Mouse (Mus musculus): ENCODE measurements around the gene Ifitm10. TPM values are rescaled to one million over a fixed set of nuclear protein-coding genes. Genes with fewer than 3 reads are reported as not detected.

The Ifitm10 gene
- polyA plus RNA-seq, 1 experiment from 2014 or later: 4.0 TPM

GRCm38 (mm10) chr7:142388740-142389139 lies 15.2 kb upstream of the Ifitm10 start:
- Histone ChIP-seq H3K9ac (no peak overlapping the region), H3K27me3 (no peaks in the 10 kb centered on the region), H3K9me3 (no peaks in the 10 kb centered on the region), H3K4me1 (peaks cover 24% of the 10 kb centered on the region), H3K4me3 (no peak overlapping the region), H3K4me2 (no peak overlapping the region), H3K27ac (no peak overlapping the region), H3K36me3 (peaks cover 21% of the 10 kb centered on the region)
- 92% methylated on average over 2 of the region's 2 CpGs for WGBS
- ATAC-seq (ENCODE audit: insufficient number of reproducible peaks, low FRiP score, low TSS enrichment, low read depth): no peak

DNA sequence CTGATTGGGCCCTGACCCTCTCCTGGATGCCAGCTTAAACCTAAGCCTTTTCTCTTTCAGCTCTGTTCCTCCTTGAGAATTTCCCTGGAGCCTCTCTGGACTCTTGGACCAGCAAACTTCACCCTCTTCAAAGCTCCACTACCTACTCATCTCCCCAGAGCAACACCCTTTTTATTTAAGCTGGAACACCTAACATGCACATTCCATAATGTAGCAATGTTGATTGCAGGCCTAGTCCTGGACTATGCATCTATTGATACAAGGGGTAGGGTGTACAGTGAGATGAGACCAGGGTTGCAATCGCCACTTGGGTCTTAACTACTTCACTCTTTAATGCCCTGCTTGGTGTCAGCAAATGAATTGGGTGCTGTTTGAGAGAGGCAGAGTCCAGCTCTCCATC lies 14.6 kb upstream of the Ifitm10 start:
- Histone ChIP-seq H3K4me2 (peak overlapping the region; percentile 83), H3K27ac (peak overlapping the region; percentile 78), H3K4me3 (peak overlapping the region; percentile 82), H3K4me1 (peaks cover 24% of the 10 kb centered on the region), H3K9me3 (no peaks in the 10 kb centered on the region), H3K36me3 (peaks cover 26% of the 10 kb centered on the region), H3K27me3 (no peaks in the 10 kb centered on the region), H3K9ac (no peak overlapping the region)
- 93% methylated on average over 1 of the region's 1 CpGs for WGBS
- no peak for ATAC-seq (ENCODE audit: insufficient number of reproducible peaks, low FRiP score, low TSS enrichment, low read depth)

DNA sequence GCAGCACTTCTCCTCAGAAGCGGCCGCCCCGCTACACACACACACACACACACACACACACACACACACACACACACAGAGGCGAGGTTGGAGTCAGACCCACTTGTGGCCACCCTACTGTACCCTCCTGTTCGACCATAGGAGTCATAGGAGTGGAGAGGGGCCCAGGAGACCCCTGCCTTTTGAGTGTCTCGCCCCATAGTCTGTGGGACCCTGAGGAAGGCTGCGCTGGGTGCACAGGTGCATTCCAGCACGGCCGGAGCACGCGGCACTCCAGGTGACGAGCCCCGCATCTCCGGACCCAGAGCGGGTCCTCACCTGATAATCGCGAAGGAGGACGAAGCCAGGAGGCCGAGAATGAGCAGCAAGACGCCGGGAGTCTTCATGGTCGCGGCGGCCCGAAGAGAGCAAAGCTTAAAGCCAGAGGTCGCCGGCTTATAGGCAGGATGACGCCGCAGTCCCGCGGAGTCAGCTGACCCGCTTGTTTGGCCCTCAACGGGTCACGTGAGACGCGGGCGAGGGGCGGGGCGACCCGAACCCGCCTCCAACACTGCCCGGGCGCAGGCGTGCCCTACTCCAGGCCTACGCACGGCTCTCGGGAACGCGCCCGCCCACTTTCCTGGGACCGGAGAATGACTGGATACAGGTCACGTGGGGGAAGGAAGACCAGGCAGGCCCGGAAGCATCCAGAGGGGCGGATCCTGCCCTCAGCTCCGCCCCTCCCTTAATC lies 14.0 kb upstream of the Ifitm10 start, which contains the start of gene Ctsd:
Gene Ctsd (minus strand): TSS at position 620 of the 730 bp plus-strand sequence.
- Histone ChIP-seq H3K27ac (peak within 1 kb of the TSS; percentile 78), H3K27me3 (no peaks in the 10 kb centered on the region), H3K9me3 (no peaks in the 10 kb centered on the region), H3K4me3 (peak within 1 kb of the TSS; percentile 82), H3K36me3 (peaks cover 32% of the 10 kb centered on the region), H3K4me1 (peaks cover 24% of the 10 kb centered on the region), H3K4me2 (peak within 1 kb of the TSS; percentile 83), H3K9ac (peak within 1 kb of the TSS; percentile 86)
- 0% methylated on average over 55 of the region's 55 CpGs for WGBS
- ATAC-seq (ENCODE audit: insufficient number of reproducible peaks, low FRiP score, low TSS enrichment, low read depth): peak; percentile 91

DNA sequence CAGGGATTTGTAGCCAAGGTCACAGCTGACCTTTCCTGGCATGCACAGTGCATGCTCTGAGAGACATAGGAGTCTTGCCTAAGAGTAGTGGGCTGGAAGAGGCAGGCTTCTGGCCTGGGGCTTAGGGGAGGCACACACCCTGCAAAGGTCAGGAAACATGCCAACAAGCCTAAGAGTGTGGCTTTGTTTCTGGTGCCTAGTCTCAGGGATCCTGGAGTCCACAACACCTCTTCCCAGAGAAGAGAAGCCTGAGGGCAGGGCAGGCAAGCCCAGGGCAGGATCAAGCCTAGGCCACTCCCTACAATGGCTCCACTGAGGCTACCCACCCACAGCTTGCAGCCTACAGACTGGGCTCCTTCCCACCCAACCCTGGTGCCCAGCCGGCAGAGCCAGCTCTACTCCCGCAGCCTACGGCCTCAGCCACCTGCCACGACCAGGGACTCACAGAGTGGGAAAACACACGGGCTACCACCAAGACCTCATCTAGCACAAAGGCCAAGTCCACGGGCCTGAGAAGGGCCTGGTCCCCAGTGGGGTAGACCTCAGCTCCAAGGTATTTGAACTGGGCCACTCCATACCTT lies 13.2 kb upstream of the Ifitm10 start:
- peak overlapping the region; percentile 82 for H3K4me3 ChIP-seq
- peak overlapping the region; percentile 83 for H3K4me2 ChIP-seq
- WGBS: 54% methylated on average over 6 of the region's 6 CpGs
- peaks cover 24% of the 10 kb centered on the region for H3K4me1 ChIP-seq
- H3K9ac ChIP-seq: peak overlapping the region; percentile 86
- no peaks in the 10 kb centered on the region for H3K9me3 ChIP-seq
- H3K27ac ChIP-seq: peak overlapping the region; percentile 40; the same call in 1 of the 2 replicates
- no peak for ATAC-seq (ENCODE audit: insufficient number of reproducible peaks, low FRiP score, low TSS enrichment, low read depth)
- no peaks in the 10 kb centered on the region for H3K27me3 ChIP-seq
- H3K36me3 ChIP-seq: peaks cover 41% of the 10 kb centered on the region

GRCm38 (mm10) chr7:142385742-142386403 lies 12.3 kb upstream of the Ifitm10 start:
- 96% methylated on average over 3 of the region's 3 CpGs for WGBS
- Histone ChIP-seq H3K36me3 (peaks cover 49% of the 10 kb centered on the region), H3K9ac (0 out of 2 replicates have a peak overlapping the region, but pooled peaks have one; percentile 86), H3K4me1 (peaks cover 24% of the 10 kb centered on the region), H3K4me3 (peak overlapping the region; percentile 82; the same call in 1 of the 2 replicates), H3K27me3 (no peaks in the 10 kb centered on the region), H3K27ac (no peak overlapping the region), H3K4me2 (peak overlapping the region; percentile 83), H3K9me3 (no peaks in the 10 kb centered on the region)
- no peak for ATAC-seq (ENCODE audit: insufficient number of reproducible peaks, low FRiP score, low TSS enrichment, low read depth)

GRCm38 (mm10) chr7:142384306-142384705 lies 10.8 kb upstream of the Ifitm10 start:
- Histone ChIP-seq H3K4me3 (no peak overlapping the region), H3K4me2 (no peak overlapping the region), H3K9me3 (no peaks in the 10 kb centered on the region), H3K27me3 (no peaks in the 10 kb centered on the region), H3K9ac (no peak overlapping the region), H3K36me3 (peaks cover 65% of the 10 kb centered on the region), H3K27ac (no peak overlapping the region), H3K4me1 (peaks cover 24% of the 10 kb centered on the region)
- 78% methylated on average over 10 of the region's 10 CpGs for WGBS
- ATAC-seq (ENCODE audit: insufficient number of reproducible peaks, low FRiP score, low TSS enrichment, low read depth): no peak

GRCm38 (mm10) chr7:142382567-142382966 lies 9.0 kb upstream of the Ifitm10 start, which contains the start of gene Gm49369:
Gm49369 (minus strand) TSS chr7:142382667.
- peaks cover 83% of the 10 kb centered on the region for H3K36me3 ChIP-seq
- no peak within 1 kb of the TSS for H3K27ac ChIP-seq
- H3K4me1 ChIP-seq: peaks cover 20% of the 10 kb centered on the region
- H3K9ac ChIP-seq: no peak within 1 kb of the TSS
- H3K27me3 ChIP-seq: no peaks in the 10 kb centered on the region
- no peak within 1 kb of the TSS for H3K4me3 ChIP-seq
- no peak for ATAC-seq (ENCODE audit: insufficient number of reproducible peaks, low FRiP score, low TSS enrichment, low read depth)
- 93% methylated on average over 5 of the region's 5 CpGs for WGBS
- H3K4me2 ChIP-seq: no peak within 1 kb of the TSS
- H3K9me3 ChIP-seq: no peaks in the 10 kb centered on the region

DNA sequence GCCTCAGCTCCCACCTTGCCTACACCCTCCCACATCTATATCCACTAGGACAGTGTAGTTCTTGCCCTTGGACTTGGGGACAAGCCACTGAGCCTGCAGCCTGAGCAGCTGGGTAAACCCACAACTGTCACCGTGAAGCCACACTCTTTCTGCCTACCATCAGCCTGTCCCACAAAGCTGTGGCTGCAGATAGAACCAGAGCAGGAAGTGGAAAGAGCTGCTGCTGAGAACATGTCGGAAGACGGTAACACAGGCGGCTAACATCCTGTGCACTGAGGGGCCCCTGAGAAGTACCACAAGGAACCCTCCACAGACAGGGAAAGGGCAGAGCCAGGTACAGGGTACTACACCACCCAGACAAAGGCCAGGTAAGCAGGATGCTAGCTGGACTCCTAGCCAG lies 7.6 kb upstream of the Ifitm10 start:
- Histone ChIP-seq H3K9ac (no peak overlapping the region), H3K27ac (no peak overlapping the region), H3K9me3 (no peaks in the 10 kb centered on the region), H3K36me3 (peaks cover 96% of the 10 kb centered on the region), H3K4me1 (peaks cover 9% of the 10 kb centered on the region), H3K4me3 (no peak overlapping the region), H3K27me3 (no peaks in the 10 kb centered on the region), H3K4me2 (no peak overlapping the region)
- ATAC-seq (ENCODE audit: insufficient number of reproducible peaks, low FRiP score, low TSS enrichment, low read depth): no peak
- WGBS: 90% methylated on average over 4 of the region's 4 CpGs

GRCm38 (mm10) chr7:142379186-142379585 lies 5.6 kb upstream of the Ifitm10 start:
- H3K4me2 ChIP-seq: no peak overlapping the region
- no peak overlapping the region for H3K9ac ChIP-seq
- no peak for ATAC-seq (ENCODE audit: insufficient number of reproducible peaks, low FRiP score, low TSS enrichment, low read depth)
- H3K4me3 ChIP-seq: no peak overlapping the region
- no peaks in the 10 kb centered on the region for H3K27me3 ChIP-seq
- WGBS: 62% methylated on average over 6 of the region's 6 CpGs
- H3K36me3 ChIP-seq: peaks cover 90% of the 10 kb centered on the region
- peaks cover under 1% of the 10 kb centered on the region; the same call in 1 of the 2 replicates for H3K4me1 ChIP-seq
- H3K9me3 ChIP-seq: no peaks in the 10 kb centered on the region
- H3K27ac ChIP-seq: no peak overlapping the region

DNA sequence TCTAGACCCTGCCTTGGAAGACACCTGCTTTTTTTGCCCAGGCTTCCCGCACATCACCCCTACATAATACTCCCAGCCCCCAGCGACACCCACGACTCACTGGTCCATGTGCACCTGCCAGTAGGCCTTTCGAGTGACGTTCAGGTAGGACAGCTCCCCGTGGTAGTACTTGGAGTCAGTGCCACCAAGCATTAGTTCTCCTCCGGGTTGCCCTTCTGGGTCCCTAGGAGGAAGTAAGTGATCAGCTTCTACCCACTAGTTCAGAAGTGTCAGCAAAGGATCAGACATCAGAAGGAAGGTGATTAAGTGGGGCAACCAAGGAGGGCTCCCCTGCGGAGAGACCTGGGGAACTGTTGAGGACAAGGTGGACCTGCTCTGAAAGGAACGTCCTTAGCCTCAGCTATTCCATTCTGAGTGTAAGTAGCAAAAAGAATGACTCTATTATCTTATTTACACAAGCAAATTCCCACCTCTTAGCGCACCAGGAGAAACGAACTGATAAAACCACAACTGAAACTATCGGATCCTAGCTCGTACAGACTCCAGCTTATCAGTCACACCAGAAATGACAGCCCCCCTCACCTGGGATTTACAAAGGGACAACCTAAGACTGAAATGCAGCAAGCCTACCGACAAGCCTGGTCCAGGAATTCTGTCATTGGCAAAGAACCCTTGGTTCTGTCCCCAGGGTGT lies 3.8 kb upstream of the Ifitm10 start:
- 88% methylated on average over 14 of the region's 14 CpGs for WGBS
- Histone ChIP-seq H3K4me2 (no peak overlapping the region), H3K27ac (no peak overlapping the region), H3K4me3 (no peak overlapping the region), H3K9me3 (no peaks in the 10 kb centered on the region), H3K9ac (no peak overlapping the region), H3K4me1 (peaks cover 9% of the 10 kb centered on the region), H3K36me3 (peaks cover 72% of the 10 kb centered on the region), H3K27me3 (peaks cover 14% of the 10 kb centered on the region)
- no peak for ATAC-seq (ENCODE audit: insufficient number of reproducible peaks, low FRiP score, low TSS enrichment, low read depth)

DNA sequence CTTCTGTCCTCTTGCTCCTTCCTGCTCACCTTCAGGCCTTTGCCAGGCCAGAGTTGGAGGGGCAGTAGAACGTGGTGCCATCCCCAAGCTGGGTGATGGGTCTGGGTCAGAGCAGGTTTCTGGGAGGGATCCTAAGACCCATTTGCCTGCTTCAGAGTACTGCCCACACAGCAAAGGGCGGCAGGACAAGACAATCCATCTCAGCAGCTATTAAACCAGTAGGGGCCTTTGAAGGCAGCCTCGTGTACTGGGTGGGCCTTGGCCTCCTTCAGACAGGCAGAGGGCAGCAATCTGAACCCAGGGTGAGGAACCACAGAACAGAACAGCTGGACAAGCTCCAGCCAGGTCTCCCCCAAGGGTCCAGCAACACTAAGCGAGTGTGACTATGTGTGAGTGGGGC lies 2.5 kb upstream of the Ifitm10 start:
- no peak overlapping the region for H3K4me3 ChIP-seq
- H3K27ac ChIP-seq: no peak overlapping the region
- no peak overlapping the region for H3K9ac ChIP-seq
- no peak overlapping the region for H3K4me2 ChIP-seq
- H3K36me3 ChIP-seq: peaks cover 59% of the 10 kb centered on the region
- ATAC-seq (ENCODE audit: insufficient number of reproducible peaks, low FRiP score, low TSS enrichment, low read depth): no peak
- no peaks in the 10 kb centered on the region for H3K9me3 ChIP-seq
- peaks cover 22% of the 10 kb centered on the region for H3K4me1 ChIP-seq
- peaks cover 27% of the 10 kb centered on the region for H3K27me3 ChIP-seq
- WGBS: 67% methylated on average over 4 of the region's 4 CpGs

All from limb, embryonic 15.5 days (tissue).